Mouse (Mus musculus) testis, adult 2 months (tissue): ENCODE data around the gene Stxbp1.

ENCODE experiments used
- CTCF ChIP-seq: fragments of 200-500 bp; IDR thresholded peaks from 2 replicates; pipeline ENCODE4 v1.5.1; 2012; ENCODE audit warnings: low read depth, mild to moderate bottlenecking, inconsistent platforms, low read length, moderate library complexity; ENCODE audit not compliant: control insufficient read depth, insufficient read depth, insufficient replicate concordance
- POLR2A ChIP-seq: fragments of 200-500 bp; IDR thresholded peaks from 2 replicates; pipeline ENCODE4 v1.6.1; 2012; ENCODE audit warnings: low read depth, mild to moderate bottlenecking, inconsistent platforms, low read length, moderate library complexity; ENCODE audit not compliant: control insufficient read depth

- TF ChIP-seq CTCF (peak; percentile 87; the same call in 1 of the 2 replicates), POLR2A (peak; percentile 56)
These were observed 89.8 kb downstream of the Stxbp1 start, which contains the start of gene Tor2a for GRCm38 (mm10) chr2:32757056-32757845.
